Mouse (Mus musculus): ENCODE measurements at regions not wholly inside any gene's neighbourhood (a gene's known extent, or its start where the extent isn't known, plus 50 kb on each side); places are given as distances from the start of the nearest gene placed in this dataset.

- ATAC-seq (ENCODE audit: extremely low read depth, insufficient number of reproducible peaks, low FRiP score, poor library complexity, severe bottlenecking), result no peak
Measured at GRCm38 (mm10) chr1:193647371-193648270, 277.5 kb upstream of the Camk1g start.

GRCm38 (mm10) chr1:193644506-193644905, 274.4 kb upstream of the Camk1g start:
- ATAC-seq (ENCODE audit: extremely low read depth, insufficient number of reproducible peaks, low FRiP score, poor library complexity, severe bottlenecking), result no peak

DNA sequence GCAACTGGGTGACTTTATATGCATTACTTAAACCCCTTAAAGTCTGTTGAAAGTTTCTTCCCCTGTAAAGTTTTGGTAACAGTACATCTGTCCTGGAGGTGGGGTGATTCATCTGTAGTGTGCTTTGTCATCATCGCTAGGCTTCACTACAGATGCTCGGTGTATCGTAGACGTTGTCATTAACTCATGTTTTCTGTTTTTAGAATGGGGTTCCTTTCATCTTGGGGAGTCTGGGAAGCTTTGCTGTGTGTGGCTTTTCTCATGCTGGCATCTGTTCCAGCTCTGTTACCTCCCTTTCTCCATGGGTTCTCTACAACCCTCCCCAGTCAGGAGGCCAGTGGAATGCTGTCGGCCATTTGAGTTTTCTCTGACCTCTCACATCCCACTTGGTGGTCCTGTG, 266.4 kb upstream of the Camk1g start:
- no peak for ATAC-seq (ENCODE audit: extremely low read depth, insufficient number of reproducible peaks, low FRiP score, poor library complexity, severe bottlenecking)

GRCm38 (mm10) chr1:193632115-193632514, 262.0 kb upstream of the Camk1g start:
- ATAC-seq (ENCODE audit: extremely low read depth, insufficient number of reproducible peaks, low FRiP score, poor library complexity, severe bottlenecking), result no peak

DNA sequence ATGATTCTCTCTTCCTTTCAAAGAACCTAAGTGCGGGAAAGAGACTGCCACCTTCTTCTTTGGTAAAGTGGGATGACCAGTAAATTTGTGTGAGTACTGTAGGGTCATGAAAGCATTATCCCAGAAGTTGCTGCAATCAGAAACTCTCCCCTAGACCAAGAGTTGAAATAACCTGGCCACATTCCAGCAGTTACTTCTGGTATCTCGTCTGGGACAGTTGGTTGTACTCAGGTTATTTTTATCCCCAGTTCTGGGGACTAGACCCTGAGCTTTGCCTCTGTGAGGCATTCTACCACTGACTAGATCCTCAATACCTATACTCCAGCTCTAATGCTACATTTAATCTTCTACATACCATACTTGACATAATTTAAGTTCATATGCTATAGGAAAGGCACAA, 259.8 kb upstream of the Camk1g start:
- ATAC-seq (ENCODE audit: extremely low read depth, insufficient number of reproducible peaks, low FRiP score, poor library complexity, severe bottlenecking), result no peak

- no peak for ATAC-seq (ENCODE audit: extremely low read depth, insufficient number of reproducible peaks, low FRiP score, poor library complexity, severe bottlenecking)
Measured at GRCm38 (mm10) chr1:193626924-193627849, 257.1 kb upstream of the Camk1g start.

DNA sequence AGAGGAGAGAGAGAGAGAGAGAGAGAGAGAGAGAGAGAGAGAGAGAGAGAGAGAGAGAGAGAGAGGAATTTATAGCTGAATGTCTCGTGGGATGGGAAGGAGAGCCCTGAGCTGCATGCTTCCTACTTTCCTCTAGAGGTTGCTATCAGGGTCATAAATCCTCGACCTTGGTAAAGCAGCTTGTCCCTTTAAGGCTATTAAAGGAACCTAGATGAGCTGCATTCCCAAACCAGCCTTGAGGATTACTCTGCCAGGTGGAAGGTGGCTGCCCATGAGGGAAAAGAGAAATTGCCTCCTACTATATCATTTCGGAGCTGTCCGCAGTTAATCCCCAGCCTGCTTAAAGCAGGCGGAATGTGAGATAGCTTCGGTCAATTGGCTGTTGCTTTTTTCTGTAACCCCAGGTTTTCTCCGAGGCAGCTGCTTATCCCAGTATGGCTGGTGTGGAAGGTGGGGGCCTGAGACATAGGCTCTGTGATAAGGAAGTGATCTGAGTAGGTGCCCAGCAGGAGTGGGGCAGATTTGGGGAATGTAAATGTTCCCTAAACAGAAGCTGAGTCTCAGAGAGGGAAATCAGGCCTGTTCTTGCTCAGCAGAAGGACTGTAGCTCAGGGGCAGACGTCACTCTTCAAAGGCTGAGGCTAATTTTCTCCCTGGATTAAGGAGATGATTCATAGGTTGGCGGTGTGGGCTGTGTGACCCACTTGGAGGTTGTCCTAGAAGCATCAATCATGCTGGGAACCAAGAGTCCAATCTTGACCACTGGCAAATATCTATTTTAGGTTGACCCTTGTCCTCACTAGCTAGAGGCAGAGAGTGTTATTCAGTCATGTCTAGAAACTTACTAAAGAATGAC, 255.2 kb upstream of the Camk1g start:
- ATAC-seq (ENCODE audit: extremely low read depth, insufficient number of reproducible peaks, low FRiP score, poor library complexity, severe bottlenecking), result no peak

DNA sequence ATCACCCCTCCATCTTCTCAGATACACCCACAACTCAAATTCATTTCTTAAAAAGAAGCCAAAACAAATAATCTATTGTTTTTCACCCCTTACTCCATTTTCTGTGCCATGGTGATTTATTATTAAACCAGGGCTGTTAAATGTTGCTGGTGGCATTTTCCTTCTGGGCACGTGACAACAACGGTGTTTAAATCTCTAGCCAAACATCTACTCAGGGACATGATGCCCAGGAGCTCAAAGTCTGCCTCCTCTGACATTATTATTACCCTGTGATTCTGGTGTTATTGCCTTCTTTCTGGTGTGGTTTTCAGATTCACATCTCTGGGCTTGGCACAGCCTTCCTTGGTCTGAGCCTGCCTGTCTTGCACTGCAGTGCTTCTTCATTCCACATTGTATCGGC, 253.5 kb upstream of the Camk1g start:
- ATAC-seq (ENCODE audit: extremely low read depth, insufficient number of reproducible peaks, low FRiP score, poor library complexity, severe bottlenecking), result no peak

DNA sequence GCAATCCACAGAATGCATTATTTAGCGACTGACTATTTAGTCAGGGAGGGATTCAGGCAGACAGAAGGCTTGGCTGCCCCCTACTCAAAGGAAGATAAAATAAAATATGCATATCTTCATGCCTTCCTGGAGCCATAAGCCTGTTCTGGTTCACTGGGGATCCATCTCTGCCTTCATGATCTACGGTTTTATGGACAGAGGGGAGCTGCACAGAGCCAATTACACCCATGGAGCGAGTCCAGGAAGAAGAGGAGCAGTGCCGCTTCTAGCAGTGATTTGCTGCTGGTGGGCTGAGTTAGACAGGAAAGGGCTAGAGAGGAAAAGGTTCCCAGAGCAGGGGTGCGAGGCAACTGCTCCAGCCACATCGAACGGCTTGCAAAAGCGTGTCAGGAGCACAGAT, 248.2 kb upstream of the Camk1g start:
- no peak for ATAC-seq (ENCODE audit: extremely low read depth, insufficient number of reproducible peaks, low FRiP score, poor library complexity, severe bottlenecking)

DNA sequence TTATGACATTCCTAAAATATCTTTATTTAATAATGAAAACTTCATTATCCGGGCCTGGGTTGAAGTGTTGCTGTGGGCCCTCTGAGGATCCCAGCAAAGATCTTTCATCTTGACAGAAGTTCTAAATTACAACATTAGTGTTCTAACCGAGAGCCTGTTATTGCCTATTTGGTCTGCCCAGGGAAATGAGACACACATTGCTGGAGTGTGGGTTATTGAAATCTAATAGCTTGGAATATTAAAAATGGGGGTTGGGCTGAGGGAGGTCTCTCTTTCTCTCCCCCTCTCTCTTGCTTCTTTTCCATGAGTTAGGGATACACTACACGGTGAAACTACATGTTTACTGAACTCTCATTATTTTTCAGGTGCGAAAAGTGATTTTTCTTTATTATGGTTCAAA, 240.4 kb upstream of the Camk1g start:
- no peak for ATAC-seq (ENCODE audit: extremely low read depth, insufficient number of reproducible peaks, low FRiP score, poor library complexity, severe bottlenecking)

DNA sequence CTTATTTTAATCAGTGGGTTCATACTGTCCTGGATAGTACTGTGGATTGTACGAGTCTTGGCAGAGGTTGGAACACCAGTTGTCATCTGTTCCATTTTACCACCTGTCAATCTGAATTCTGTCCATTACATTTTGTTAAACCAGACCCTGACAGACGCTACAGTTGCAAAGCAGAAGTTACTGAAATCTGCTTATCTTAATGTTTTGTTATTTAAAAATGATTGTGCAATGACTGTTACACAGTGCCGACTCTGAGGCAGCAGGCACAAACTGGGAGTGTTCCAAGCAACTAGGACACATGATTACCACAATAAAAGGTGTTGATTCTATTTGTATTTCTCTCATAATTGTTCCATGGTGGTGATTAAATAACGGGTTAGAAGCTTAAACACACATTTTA, 229.8 kb upstream of the Camk1g start:
- ATAC-seq (ENCODE audit: extremely low read depth, insufficient number of reproducible peaks, low FRiP score, poor library complexity, severe bottlenecking), result no peak

GRCm38 (mm10) chr1:193599163-193599562, 229.1 kb upstream of the Camk1g start:
- ATAC-seq (ENCODE audit: extremely low read depth, insufficient number of reproducible peaks, low FRiP score, poor library complexity, severe bottlenecking), result no peak

- no peak for ATAC-seq (ENCODE audit: extremely low read depth, insufficient number of reproducible peaks, low FRiP score, poor library complexity, severe bottlenecking)
Measured at GRCm38 (mm10) chr1:193590301-193590829, 220.3 kb upstream of the Camk1g start.

DNA sequence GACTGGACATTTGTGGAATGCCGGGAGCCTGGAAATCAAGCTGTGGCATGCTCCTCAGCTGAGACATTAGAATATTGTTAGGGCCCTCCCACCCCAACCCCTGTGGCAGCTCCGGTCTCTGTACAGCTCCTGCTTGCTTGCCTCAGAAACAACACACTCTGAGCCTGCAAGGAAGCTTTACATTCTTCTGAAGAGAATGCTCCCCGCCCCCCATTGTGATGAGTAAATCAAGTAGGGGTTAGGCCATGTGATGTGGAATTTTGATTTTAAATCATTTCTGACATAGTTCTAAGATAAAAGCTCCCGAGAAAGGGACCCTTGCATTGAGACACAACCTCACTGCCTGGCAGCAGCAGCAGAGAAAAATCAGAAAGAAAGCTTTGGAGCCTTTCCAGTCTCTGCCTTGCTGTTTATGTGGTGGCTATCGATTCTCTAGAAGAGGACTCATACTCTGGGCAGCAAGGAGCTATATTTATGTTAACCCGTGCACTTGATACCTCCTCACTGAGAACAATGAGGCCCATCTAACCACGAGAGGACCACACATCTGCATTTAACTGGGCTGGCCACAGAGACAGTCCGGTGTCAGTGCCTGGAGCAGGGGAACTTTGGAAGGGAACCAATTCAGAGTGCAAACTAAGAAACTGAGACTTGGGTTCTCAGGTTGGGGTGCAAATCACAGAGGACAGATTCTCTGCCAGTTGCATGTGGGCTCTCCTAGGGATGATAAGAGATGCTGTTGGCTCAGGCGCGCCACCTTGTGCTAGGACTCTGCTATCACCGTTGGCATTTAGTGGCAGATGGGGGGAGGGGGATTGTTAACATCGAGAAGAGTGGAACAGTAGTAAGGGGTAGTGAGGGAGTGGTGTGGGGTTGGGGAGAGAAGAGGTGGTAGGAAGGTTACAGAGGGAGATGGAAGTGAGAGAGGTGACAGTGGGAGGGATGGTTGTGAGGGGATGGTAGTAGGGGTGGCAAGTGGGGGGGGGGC, 218.7 kb upstream of the Camk1g start:
- ATAC-seq (ENCODE audit: extremely low read depth, insufficient number of reproducible peaks, low FRiP score, poor library complexity, severe bottlenecking), result no peak

GRCm38 (mm10) chr1:193587317-193587716, 217.2 kb upstream of the Camk1g start:
- no peak for ATAC-seq (ENCODE audit: extremely low read depth, insufficient number of reproducible peaks, low FRiP score, poor library complexity, severe bottlenecking)

DNA sequence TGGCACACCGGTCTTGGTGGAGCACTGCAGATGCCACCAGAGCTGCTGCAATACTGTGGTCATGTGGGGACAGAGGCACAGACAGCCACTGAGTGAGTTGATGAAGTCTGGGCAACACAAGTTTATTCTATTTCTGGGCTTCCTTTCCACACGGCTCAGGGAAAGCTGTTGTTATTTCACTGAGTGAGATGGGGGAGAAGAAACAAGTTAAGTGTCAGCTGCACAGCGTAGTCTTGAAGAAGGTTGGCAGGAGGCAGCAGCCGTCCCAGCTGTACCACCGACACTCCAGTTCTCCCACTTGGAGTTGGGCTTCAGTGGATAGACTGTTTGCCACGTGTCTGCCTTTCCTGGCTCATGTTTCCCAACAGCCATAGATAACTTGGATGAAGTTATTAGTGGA, 216.8 kb upstream of the Camk1g start:
- ATAC-seq (ENCODE audit: extremely low read depth, insufficient number of reproducible peaks, low FRiP score, poor library complexity, severe bottlenecking), result no peak

- ATAC-seq (ENCODE audit: extremely low read depth, insufficient number of reproducible peaks, low FRiP score, poor library complexity, severe bottlenecking), result no peak
Measured at GRCm38 (mm10) chr1:193583791-193584190, 213.7 kb upstream of the Camk1g start.

DNA sequence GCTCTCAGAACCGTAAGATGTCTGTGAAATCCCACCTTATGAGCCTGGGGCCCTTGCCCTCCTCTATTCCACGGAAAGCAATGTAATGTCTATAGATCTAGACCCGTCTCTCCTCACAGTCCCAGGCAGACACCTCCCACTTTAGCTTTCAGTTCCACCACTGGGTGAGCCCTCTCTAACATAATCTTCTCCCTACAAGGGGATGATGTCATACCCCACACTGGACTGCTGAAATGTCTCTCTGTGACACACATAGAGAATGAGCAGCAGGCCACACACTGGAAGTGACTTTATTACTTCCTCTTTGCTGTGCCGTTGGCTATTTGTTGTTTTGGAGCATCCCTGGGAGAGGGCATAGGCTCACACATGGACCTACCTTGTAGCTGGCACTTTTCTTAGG, 210.3 kb upstream of the Camk1g start:
- ATAC-seq (ENCODE audit: extremely low read depth, insufficient number of reproducible peaks, low FRiP score, poor library complexity, severe bottlenecking), result no peak

All from neutrophil, adult 5-6 weeks (primary cell).